Mouse (Mus musculus) liver, embryonic 14.5 days (tissue): Measurements from ENCODE around the gene Src. TPM values are rescaled to one million over a fixed set of nuclear protein-coding genes. Genes with fewer than 3 reads are reported as not detected.

Source experiments
- ATAC-seq: fragments of 200-750 bp; cut with Nextera tagmentation; 2 replicates; pipeline ENCODE4 v1.8.0; 2017; ENCODE audit warnings: moderate number of reproducible peaks, mild to moderate bottlenecking, moderate library complexity; ENCODE audit not compliant: insufficient read depth
- DNase-seq, 3 experiments: peaks; one replicate each; pipeline ENCODE4 v3.0.0-alpha.2; 2012 to 2013; ENCODE audit warnings: low read depth in 3 of 3, low spot score in 3 of 3
- H3K27ac ChIP-seq: fragments of 300-500 bp; sonication (generic); 2 replicates; pipeline ENCODE4 v1.5.1; 2014; ENCODE audit warnings: moderate library complexity, mild to moderate bottlenecking, control low read depth, inconsistent platforms
- H3K27me3 ChIP-seq: fragments of 300-500 bp; sonication (generic); 2 replicates; pipeline ENCODE4 v1.6.1; 2014; ENCODE audit warnings: mild to moderate bottlenecking, low read length, moderate library complexity; ENCODE audit not compliant: control insufficient read depth, insufficient read depth
- H3K36me3 ChIP-seq: fragments of 300-500 bp; sonication (generic); replicated peaks from 2 replicates; pipeline ENCODE4 v1.6.1; 2014; ENCODE audit warnings: low read depth; ENCODE audit not compliant: control insufficient read depth, insufficient read depth
- H3K4me1 ChIP-seq, 2 experiments: fragments of 200-500 bp in 1 of 2; fragments of 300-500 bp in 1 of 2; sonication (generic) in 1 of 2; replicated peaks; 2 replicates each; pipeline ENCODE4 v1.6.1; 2012 to 2014; ENCODE audit warnings: antibody characterized with exemption in 1 of 2, inconsistent platforms in 1 of 2, low read length in 1 of 2; ENCODE audit not compliant: control insufficient read depth in 2 of 2, insufficient read depth in 2 of 2
- H3K4me2 ChIP-seq: fragments of 300-500 bp; sonication (generic); 2 replicates; pipeline ENCODE4 v1.6.1; 2014; ENCODE audit warnings: low read depth, mild to moderate bottlenecking, control low read depth, moderate library complexity
- H3K4me3 ChIP-seq, 2 experiments: fragments of 200-500 bp in 1 of 2; fragments of 300-500 bp in 1 of 2; sonication (generic) in 1 of 2; 2 replicates each; pipeline ENCODE4 v1.5.1; 2012 to 2014; ENCODE audit warnings: low read depth in 2 of 2, low read length in 2 of 2, mild to moderate bottlenecking in 2 of 2, control low read depth in 1 of 2, inconsistent platforms in 1 of 2, moderate library complexity in 1 of 2; ENCODE audit not compliant: insufficient read depth in 1 of 2
- H3K9ac ChIP-seq: fragments of 300-500 bp; sonication (generic); replicated peaks from 2 replicates; pipeline ENCODE4 v1.6.1; 2014; ENCODE audit warnings: mild to moderate bottlenecking, control low read depth, moderate library complexity
- H3K9me3 ChIP-seq: fragments of 300-500 bp; sonication (generic); 2 replicates; pipeline ENCODE4 v1.6.1; 2016; ENCODE audit warnings: low read length, mixed read lengths; ENCODE audit not compliant: control insufficient read depth
- CTCF ChIP-seq: IDR thresholded peaks from 2 replicates; pipeline ENCODE4 v1.5.1; 2016; ENCODE audit warnings: antibody characterized with exemption, low read depth, control low read depth
- EP300 ChIP-seq: IDR thresholded peaks from 2 replicates; pipeline ENCODE4 v1.6.1; 2016; ENCODE audit warnings: antibody characterized with exemption, low read depth
- WGBS: fragments of 180-500 bp; shearing (Covaris S2); extraction: QIAGEN DNeasy Blood & Tissue Kit; methylation state at CpG from one replicate; pipeline ENCODE4 v1.1.7; 2014; ENCODE audit not compliant: insufficient replicate concordance; 5-methylcytosine and 5-hydroxymethylcytosine counted together
- polyA plus RNA-seq, 2 experiments: library from polyadenylated mRNA; depleted of rRNA in 1 of 2; stranded (reverse) in 1 of 2; unstranded in 1 of 2; fragments of >200 nt; fragmentation: Nextera tagmentation in 1 of 2; extraction: Ambion mirVana in 1 of 2; gene quantifications; 2 replicates each; pipeline versions ENCODE4 v1.2.1 to v1.2.3; 2012 to 2014

Gene Src
- polyA plus RNA-seq, 2 experiments: 0.90 to 2.3 TPM

GRCm38 (mm10) chr2:157428351-157429139 is 10.3 kb downstream of the Src start:
- no peaks in the 10 kb centered on the region for H3K9me3 ChIP-seq
- H3K27ac ChIP-seq: no peak overlapping the region
- no peak overlapping the region for H3K4me2 ChIP-seq
- no peak overlapping the region for H3K9ac ChIP-seq
- no peaks in the 10 kb centered on the region for H3K36me3 ChIP-seq
- H3K4me1 ChIP-seq: no peaks in the 10 kb centered on the region
- H3K4me3 ChIP-seq: no peak overlapping the region
- DNase-seq (no peak), ATAC-seq (no peak)
- no peak for TF ChIP-seq EP300
- no peak for TF ChIP-seq CTCF
- WGBS: 22% methylated on average over 13 of the region's 13 CpGs
- H3K27me3 ChIP-seq: peaks cover 14% of the 10 kb centered on the region

GRCm38 (mm10) chr2:157429735-157430134 is 11.5 kb downstream of the Src start:
- WGBS: 27% methylated on average over 7 of the region's 7 CpGs
- DNase-seq (no peak), ATAC-seq (no peak)
- Histone ChIP-seq H3K27me3 (peaks cover 2% of the 10 kb centered on the region; the same call in 1 of the 2 replicates), H3K27ac (no peak overlapping the region), H3K4me1 (no peaks in the 10 kb centered on the region), H3K4me2 (no peak overlapping the region), H3K4me3 (no peak overlapping the region), H3K9ac (no peak overlapping the region), H3K36me3 (no peaks in the 10 kb centered on the region), H3K9me3 (no peaks in the 10 kb centered on the region)
- TF ChIP-seq EP300 (no peak), CTCF (no peak)

- no peaks in the 10 kb centered on the region for H3K36me3 ChIP-seq
- DNase-seq: no peak
- TF ChIP-seq EP300 (no peak), CTCF (no peak)
- no peaks in the 10 kb centered on the region for H3K27me3 ChIP-seq
- ATAC-seq: no peak
- no peaks in the 10 kb centered on the region for H3K9me3 ChIP-seq
- no peak overlapping the region for H3K9ac ChIP-seq
- H3K27ac ChIP-seq: no peak overlapping the region
- 56% methylated on average over 4 of the region's 4 CpGs for WGBS
- H3K4me2 ChIP-seq: no peak overlapping the region
- H3K4me3 ChIP-seq: no peak overlapping the region
- no peaks in the 10 kb centered on the region for H3K4me1 ChIP-seq
These were observed 12.6 kb downstream of the Src start for GRCm38 (mm10) chr2:157430667-157431429.

- Histone ChIP-seq H3K4me1 (no peaks in the 10 kb centered on the region), H3K4me3 (no peak overlapping the region), H3K36me3 (no peaks in the 10 kb centered on the region), H3K9ac (no peak overlapping the region), H3K9me3 (no peaks in the 10 kb centered on the region), H3K4me2 (no peak overlapping the region), H3K27me3 (no peaks in the 10 kb centered on the region), H3K27ac (no peak overlapping the region)
- 74% methylated on average over 5 of the region's 5 CpGs for WGBS
- ATAC-seq (no peak), DNase-seq (no peak)
- TF ChIP-seq EP300: no peak
- TF ChIP-seq CTCF: no peak
These were observed 13.7 kb downstream of the Src start for GRCm38 (mm10) chr2:157431912-157432311.

- no peaks in the 10 kb centered on the region for H3K9me3 ChIP-seq
- H3K4me1 ChIP-seq: no peaks in the 10 kb centered on the region
These were observed 14.2 kb downstream of the Src start for GRCm38 (mm10) chr2:157432476-157432875.

More at GRCm38 (mm10) chr2:157432476-157432875, 14.2 kb downstream of the Src start:
- Histone ChIP-seq H3K36me3 (no peaks in the 10 kb centered on the region), H3K9ac (no peak overlapping the region), H3K27ac (no peak overlapping the region), H3K4me2 (no peak overlapping the region), H3K27me3 (no peaks in the 10 kb centered on the region), H3K4me3 (no peak overlapping the region)
- WGBS: 63% methylated on average over 9 of the region's 9 CpGs
- ATAC-seq: no peak
- TF ChIP-seq EP300 (no peak), CTCF (no peak)
- no peak for DNase-seq
